Mouse (Mus musculus) ovary, postnatal 14 days (tissue): ENCODE data around the gene Mrpl35.

Experiments used
- DNase-seq: peaks from one replicate; pipeline ENCODE4 v3.0.0; 2022; ENCODE audit warnings: low spot score

Gene Mrpl35

DNA sequence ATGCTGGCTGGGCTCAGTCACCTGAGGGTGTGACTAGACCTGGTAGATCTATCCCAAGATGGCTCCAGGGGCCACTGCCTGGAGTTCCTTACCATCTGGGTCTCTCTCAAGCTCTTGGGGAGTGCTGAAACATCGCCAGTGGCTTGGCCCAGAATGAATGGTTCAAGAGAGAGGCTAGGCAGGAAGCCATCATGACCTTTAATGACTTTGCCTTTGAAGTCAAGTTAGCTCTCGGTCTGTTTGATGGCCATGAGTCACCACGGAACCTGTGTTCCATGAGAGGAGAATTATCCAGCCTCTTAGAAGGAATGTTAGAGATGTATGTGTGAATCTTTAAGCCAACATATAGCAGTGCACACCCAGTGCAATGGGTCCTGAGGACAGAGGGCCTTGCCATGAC is 27.4 kb downstream of the Mrpl35 start:
- DNase-seq, result no peak

DNA sequence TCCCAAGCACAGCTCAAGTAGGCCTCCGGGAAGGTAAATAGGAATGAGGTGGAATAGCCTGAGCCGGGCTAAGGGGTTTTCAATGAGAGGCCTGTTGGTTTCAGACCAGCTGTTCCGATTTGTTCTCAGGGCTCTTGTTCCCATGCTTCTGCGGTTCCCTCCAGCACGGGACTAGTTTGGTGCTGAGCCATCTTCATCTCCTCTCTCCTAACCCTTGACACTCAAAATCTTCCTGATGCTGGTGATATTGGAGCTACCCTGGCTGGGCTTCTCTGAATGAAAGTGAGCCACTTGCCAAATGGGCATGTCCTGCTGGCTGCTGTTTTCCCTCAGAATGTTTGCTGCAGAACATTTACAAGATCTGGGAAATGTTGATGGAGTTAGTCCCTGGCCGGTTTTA is 35.0 kb downstream of the Mrpl35 start:
- no peak for DNase-seq

DNA sequence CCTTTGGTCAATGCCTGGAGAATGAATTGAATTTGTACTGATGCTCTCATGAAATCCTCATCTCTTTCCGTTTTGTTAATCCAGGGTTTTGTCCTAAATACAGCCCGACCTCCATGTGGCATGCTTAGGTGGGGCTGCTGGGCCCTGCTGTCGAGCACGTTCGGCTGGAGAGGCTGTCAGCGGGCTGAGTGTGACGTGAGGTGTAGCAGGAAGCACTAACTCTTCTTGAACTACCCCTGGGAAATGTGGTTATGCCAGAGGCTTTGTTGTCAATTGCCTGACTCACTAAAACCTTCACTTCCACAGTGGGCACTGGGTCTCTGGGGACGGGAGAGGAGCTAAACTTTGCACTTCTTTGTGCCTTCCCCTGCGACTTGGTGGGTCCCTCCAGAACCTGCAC is 38.4 kb downstream of the Mrpl35 start:
- DNase-seq, result no peak

DNA sequence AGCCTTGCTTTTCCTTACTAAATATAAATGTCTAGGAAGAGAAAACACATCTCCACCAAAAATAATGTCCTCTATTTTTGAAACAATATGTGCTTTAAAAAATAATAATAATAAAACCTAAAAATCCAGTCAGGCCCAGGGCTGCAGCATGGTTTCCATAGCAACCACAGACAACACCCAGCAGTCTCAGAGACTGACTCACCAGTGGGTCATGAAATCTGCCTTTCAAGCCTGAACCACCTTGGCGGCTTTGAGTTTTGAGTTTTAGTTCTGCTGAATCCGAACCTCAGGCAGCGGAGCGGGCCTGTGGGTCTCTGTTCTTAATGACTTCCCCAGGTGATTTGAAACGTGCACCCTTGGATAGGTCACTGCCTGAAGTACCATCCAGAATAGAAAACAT is 43.6 kb downstream of the Mrpl35 start:
- no peak for DNase-seq

DNA sequence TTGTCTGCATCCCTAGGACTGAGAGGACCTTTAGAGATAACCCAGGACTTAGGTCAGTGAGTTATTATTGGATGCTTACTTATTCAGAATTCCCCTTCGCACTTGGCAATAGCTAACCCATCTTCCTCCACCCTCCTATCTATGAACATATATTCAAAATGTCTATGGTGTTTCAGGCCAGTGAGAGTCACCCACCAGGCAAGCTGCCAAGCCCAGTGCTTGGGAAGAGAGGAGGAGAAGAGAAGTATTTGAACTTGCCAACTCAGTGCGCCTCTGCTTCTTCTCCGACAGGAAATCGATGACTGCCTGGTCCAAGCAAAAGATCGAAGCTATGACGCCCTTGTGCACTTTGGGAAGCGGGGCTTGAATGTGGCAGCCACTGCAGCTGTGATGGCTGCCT is 46.3 kb downstream of the Mrpl35 start:
- DNase-seq, result no peak

DNA sequence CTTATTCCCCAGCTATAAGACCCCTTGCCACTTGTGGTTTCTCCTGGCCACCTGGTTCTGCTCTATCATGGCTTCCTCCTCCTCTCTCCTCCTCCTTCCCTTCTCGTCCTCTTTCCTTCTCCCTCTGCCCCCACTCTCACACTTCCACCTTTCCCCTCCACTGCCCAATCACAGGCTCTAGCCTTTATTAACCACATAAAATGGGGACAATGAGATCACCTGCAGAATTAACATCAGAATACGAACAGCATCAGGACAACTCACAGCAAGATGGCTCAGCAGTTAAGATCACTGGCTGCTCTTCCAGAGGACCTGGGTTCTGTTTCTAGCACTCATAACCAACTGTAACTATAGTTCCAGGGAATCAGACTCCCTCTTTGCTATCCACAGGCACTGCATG is 46.9 kb downstream of the Mrpl35 start:
- DNase-seq, result no peak

DNA sequence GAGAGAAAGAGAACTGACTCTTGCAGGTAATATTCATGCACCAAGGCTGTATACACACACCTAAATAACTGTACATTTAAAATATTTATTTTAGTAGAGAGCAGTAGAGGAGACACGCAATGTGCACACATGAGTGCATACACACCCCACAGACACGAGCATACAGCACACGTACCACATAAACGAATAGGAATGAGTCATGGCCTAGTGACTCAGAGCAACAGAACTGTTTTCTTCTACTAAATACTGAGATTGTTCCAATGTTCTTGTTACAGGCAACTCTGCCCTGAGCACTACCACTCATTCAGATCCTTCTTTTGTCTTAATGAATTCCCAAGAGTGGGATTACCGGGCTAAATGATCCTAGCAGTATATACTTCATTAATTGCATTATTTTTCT is 48.8 kb downstream of the Mrpl35 start:
- no peak for DNase-seq

DNA sequence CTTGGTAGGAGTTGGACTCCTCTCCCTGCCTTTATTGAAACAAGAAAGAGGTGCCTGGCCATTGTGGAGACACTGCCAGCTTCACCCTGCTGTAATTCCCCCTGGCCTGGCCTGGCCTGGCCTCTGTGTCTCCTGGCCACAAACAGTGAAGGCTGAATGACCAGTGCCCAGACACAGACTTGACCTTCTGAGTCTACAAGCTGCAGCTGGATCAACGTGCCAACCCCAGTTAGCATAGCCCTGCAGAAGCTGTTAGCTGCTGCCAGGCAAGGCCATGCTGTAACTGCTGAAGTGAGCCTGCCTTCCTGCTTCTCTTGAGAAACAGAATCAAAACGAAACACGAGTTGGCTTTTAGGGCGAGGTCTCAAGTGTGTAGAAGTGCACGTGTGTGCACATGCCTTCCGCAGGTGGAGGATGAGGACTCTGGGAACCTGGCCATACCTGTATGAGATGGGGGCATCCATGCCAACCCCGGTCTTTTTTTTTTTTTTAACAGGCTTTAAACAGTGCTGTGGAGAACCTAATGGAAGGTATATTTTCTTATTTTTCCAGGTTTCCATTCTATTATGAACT is 54.0 kb downstream of the Mrpl35 start:
- no peak for DNase-seq

DNA sequence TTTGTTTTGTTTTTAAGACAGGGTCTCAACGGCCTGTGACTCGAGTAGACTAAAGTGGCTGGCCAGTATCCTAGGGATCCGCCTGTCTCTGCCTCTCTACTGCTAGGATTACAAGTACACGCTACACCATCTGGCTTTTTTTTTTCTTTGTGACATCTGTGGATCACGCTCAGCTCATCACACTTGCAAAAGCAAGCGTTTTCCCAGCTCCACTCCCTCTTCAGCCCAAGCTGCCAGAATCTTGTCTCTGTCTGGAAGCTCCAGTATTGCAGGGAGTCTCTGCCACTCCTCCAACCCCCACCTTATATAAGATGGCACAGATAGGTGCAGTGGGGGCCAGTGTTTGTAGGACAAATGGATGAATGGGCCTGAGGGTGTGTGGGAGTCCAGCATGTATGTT is 54.6 kb downstream of the Mrpl35 start:
- no peak for DNase-seq

DNA sequence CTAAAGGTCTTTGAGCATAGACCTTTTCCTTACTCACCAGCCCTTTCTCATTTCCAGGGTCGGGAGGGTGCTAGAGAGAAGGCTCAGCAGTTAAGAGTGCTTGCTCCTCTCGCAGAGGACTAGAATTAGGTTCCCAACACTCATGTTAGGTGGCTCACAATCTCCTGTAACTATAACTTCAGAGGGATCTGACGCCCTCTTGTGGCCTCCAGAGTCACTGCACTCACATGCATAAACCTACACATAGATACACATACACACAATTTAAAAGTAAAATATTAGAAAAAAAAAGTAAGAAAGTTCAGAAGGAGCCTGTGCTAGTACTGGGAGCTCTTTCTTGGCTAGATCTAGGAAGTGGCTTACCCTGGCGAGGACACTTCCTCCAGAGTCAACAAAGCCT is 55.5 kb downstream of the Mrpl35 start:
- DNase-seq, result no peak

DNA sequence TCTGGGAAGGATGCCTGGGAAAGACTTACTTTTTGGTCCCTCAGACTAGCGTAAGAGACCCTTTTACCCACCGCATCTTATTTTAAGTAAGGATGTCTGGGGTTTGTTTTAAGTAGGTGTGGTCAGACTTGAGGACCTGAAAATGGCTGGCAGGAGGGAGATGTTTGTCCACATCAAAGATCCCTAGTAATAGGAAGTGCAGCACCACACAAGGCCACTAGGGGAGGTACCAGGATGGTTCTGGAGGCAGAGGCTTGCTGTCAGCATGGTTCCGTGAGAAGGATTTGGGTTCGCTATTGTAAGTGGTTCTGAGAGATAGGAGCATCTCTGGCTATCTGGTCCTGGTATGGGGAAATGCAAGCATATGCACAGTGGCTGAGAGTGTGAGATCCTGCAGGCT is 55.9 kb downstream of the Mrpl35 start:
- no peak for DNase-seq

DNA sequence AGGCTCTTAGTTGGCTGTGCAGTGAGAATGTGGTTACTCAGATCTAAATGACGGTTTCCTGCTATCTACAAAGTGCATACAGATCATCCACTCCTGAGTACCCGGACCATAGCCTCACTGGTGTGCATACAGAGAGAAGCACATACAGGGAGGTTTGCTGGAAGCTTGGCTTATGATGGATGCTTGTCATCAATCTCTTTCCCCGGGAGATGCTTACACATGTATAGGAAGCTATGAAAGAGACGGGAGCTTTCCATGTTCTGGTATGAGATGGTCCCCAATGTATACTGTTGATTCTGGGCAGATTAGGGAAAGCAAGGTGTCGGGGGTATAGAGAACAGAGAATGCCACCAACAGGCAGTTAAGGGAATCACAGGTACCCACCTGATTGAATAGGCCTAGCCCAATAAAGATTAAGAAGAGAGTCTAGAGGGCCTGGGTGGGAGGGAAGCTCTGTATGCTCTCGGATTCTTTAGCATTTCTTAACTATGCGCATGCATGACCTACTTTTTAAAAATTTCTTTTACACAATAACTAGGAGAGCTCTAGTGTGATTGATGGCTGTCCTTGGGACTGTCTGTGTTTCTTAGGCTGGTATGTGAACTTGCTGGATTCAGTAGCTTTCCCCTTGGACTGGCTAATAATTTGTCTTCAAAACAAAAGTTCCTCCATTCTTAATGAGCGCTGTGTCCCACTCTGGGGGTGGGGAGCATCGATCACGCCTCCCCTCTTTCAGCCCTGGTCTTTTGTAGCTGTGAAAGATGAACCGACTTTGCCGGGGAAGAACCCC is 56.7 kb downstream of the Mrpl35 start:
- DNase-seq, result no peak

DNA sequence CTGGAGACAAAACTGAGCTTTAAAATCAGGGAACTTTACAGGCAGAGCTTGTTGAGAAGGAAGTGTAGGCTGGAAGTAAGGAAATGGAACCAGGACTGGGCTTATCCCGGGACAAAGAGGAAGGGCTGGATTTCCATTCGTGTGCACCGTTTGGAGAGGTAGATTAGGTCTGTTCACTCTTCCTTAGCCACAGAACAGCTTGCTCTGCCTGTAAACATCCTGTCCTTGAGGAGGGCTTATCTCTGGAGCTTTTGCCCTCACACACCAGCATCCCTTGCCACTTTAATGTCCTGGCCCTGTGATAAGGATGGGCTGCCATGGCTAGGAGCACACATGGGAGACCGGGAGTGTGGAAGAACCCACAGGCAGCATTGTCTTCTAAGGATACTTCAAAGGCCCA is 59.0 kb downstream of the Mrpl35 start:
- no peak for DNase-seq
